Mouse (Mus musculus): ENCODE measurements around the gene Umodl1. TPM values are rescaled to one million over a fixed set of nuclear protein-coding genes. Genes with fewer than 3 reads are reported as not detected.

The Umodl1 gene
- 1.1 and 1.2 TPM in 2 replicates for total RNA-seq (2021)
- long read RNA-seq = 0 reads

DNA sequence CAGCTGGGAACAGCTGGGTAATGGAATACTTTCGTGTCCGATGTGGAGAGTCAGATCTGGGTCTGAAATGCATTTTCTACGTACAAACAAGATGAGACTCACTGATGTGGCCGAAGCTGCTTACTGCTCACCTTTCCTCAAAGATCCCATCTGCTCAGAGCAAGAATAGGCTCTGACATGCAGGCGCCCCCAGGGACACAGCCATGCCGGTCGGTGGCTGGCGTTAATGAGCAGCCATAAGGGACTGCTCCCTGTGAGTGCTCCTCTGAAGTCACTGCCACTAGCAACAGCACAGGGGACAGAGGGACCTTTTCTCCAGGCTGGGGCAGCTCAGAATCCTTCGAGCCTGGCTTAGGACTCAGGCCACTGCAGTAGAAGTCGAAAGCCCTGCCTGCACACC, at the start of gene Umodl1:
TSS of gene Umodl1 (plus strand) at position 301 of the 400 bp plus-strand sequence.
- no peak for DNase-seq

DNA sequence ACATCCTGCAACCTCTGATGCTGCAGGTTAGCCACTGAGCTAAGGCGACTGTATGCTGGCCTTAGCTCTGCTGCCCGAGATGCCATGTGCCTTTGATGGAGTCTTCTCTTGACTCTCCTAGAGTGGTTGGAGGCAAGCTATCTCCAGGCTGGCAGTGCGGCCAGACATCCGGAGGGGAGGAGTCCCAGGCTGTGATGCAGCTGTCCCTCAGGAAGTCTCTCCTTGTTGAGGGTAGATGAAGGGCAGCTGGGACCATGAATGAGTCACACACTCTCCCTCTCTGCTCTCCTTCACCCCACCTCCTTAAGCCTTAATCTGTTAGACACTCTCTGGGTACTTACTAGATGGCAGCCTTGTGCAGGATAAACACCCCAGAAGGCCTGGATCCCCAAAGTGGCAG, 46.9 kb upstream of the Umodl1 start:
- DNase-seq = no peak

DNA sequence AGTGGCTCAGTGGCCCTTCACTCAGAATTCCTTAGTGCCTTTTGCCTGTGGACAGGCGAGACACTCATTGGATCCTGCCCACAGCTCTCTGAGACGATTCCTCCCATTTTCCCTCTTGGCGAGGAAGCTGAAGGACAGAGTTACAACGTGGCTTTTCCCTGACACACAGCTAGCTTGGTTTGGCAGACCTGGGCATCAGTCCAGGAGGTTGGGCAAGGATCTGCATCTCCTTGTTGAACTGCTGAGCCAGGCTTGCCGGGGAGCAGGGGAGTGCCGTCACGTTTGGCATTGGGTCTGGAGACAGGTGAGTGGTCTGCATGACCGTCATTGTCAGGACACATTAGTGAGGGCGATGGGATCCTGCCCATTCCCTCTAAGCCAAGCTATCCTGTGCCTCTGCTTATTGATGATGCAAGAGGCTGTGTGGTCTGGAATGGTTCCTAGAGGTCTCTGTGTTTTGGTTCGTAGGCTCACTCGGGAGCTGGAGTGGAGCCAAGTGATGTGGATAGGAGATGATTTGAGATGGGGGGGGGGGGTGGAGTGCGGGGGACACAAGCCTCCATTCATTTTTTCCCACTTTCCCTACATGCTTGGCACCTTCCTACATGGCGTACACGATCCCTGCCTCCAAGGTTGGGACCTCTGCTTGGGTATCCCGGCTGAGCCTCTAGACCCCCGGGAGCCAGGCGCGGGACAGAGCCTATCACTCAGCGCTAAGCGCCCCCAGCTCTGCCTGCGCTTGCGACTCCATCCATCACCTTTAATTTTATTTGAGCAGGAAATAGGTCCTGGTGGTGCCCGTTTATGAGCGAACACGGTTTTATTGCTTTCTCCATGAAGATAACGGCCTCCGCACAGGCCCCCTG, 43.3 kb upstream of the Umodl1 start:
- DNase-seq = peak; percentile 66

DNA sequence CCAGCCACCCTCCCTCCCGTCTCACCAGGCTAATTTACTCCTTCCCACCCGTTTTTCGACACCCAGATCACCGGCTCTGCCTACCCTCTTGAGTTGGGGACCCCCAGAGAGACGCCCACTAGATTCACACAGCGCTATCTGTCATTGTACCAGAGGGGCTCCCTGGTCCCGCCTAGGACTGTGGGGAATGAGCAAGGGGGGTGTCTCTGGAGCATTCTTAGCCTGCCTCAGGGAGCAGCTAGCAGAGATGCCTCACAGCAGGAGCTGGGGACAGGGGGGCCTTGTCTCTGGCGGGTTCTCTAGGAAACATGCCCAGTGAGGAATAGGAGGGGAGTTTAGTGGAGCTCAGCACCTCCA, 42.7 kb upstream of the Umodl1 start:
- DNase-seq = no peak

DNA sequence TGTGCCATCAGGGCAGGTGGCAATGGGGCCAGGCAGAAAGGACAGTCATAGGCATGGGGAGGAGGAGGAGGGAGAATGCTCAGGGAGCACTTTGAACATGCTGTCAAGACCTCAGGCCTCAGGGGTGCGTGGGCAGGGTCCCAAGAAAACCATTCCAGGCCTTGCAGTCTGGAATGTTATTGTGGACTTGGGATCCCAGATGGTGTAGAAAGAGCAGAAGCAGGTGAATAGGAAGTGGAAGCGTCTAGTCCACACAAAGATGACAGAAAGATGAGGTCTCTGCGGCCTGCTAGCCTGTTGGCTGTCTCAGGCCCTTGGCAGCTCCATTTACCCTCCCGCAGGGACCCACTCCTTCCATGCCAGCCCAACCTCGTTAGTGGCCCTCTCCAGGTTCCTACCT, 41.9 kb upstream of the Umodl1 start:
- DNase-seq = no peak

DNA sequence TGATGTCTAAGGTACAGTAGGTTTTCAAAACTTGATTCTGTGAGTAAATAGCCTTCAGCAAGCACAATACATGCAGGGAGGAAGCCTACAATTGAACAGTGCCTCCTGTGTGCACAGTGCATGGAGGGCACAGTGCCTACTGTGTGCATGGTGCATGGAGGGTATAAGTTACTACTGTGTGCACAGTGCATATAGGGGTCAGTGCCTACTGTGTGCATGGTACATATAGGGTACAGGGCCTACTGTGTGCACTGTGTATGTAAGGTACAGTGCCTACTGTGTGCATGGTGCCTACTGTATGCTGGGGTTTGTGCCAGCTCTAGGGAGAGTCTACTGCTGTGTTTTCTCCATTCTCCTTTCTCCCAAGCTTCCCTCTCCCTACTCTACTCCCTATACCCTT, 40.2 kb upstream of the Umodl1 start:
- no peak for DNase-seq

DNA sequence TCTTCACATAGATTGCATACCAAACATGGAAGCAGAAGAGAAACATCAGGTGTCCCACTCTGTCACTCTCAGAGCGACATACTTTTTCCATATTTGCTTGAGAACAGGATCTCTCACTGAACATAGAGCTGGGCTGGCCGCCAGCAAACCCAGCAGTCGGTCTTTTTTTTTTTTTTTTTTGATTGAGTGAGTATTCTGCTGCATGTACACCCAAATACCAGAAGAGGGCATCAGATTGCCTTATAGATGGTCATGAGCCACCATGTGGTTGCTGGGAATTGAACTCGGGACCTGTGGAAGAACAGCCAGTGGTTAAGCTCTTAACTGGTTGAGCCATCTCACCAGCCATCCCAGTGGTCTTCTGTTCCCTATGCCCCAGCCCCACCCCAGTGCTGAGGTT, 30.9 kb upstream of the Umodl1 start:
- no peak for DNase-seq

DNA sequence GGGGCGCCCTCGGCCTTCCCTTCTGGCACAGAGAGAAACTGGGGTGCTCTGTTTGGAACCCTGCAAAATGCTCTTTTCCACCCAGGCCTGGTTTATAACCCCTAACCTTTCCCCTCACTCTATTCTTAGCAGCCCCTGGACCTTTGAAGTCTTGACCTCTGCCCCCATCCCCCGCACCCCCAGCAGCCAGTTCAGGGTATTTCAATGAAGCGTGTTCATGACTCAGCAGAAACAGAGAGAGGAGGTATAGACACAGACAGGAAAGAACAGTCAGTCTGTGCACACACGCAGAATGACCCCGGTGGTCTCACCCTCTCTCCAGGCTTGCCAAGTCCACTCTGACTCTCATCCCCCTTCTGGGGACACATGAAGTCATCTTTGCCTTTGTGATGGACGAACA, 23.6 kb upstream of the Umodl1 start:
- no peak for DNase-seq

DNA sequence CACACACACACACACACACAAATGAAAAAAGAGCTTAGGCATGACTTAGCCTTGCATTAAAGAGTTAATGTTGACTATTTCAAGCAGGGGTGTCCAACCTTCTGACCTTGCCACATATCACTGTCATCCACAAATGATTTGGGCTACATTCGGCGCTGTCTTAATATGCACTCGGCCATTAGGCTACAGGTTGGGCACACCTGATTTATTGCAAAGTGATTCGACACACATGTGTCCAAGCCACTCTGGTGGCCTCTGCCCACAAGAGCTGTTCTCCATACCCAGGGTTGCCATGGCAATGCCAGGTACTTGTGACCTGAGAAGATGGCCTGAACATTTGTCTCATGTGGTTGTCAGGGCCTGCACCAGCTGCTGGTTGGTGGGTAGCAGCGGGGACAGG, 21.6 kb upstream of the Umodl1 start:
- DNase-seq = no peak

DNA sequence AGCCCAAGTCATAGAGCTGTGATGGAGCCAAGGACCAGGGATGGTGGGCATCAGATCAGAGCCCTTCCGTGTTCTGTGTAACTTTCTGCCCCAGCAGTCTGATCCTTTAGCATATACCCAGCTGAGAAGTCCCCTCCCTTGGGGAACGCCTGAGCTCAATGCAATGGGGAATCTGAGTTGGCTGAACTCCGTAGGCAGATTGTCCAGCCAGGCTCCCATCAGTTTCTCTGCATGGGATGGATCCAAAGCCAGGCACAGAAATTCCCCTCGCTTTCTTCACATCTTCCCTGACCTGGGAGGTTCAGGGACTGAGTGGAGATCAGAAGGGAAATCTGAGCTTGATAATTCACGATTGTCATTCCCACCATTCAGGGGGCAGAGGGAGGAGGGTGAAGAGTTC, 19.1 kb upstream of the Umodl1 start:
- DNase-seq = no peak

DNA sequence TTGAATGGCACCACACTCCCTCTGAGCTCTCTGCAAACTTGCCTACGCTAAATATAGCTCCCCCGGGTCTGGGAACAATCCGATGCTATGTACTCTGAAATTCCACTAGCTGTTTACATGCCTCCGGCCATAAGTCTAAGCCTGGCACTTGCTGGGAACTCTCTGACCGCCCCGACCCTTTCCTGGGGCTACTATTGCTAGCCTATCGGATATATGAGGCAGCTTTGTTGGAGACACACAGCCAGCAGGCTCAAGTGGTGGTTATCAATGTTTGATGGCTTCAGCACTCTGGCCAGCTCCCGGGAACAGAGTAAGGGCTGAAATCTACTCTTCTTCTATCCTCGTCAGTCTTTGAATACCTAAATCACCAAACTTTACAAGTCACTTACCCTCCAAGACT, 15.9 kb upstream of the Umodl1 start:
- peak; percentile 12 for DNase-seq

DNA sequence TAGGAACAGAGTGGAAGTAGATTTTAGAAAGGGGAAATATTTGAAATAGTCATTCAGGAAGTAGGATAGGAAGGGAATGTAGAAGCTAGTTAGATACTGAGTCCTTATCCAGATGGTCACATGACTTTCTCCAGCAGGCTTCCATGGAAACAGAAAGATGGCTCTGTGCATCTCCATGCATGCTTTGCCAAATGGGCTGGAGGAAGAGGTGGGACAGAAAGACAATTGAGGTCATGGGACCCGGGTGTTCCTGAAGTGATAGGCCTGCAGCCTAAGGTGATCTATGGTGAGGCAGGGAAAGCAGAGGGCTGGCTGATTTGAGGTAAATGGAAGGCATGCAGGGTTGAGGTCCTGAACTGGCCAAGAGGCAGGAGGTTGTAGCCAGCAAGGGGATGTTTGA, 6.1 kb upstream of the Umodl1 start:
- no peak for DNase-seq

DNA sequence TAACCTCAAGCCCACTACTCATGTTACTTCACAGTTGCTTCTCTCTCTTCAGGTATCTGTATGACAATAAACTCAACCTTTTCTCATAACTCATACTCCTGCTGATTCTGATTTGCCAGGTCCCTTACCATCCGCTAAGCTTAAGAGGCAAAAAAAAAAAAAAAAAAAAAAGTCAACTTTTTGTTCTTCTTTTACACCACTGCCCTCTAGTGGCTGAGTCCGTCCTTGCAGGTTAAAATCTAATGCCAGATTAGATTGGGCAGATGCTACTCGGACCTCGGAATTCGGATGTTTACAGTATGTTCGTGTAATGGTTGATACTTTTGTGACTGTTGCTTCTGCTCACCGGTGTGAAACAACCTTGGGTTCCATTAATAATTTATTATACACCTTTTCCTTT, 3.7 kb upstream of the Umodl1 start:
- peak; percentile 63 for DNase-seq

DNA sequence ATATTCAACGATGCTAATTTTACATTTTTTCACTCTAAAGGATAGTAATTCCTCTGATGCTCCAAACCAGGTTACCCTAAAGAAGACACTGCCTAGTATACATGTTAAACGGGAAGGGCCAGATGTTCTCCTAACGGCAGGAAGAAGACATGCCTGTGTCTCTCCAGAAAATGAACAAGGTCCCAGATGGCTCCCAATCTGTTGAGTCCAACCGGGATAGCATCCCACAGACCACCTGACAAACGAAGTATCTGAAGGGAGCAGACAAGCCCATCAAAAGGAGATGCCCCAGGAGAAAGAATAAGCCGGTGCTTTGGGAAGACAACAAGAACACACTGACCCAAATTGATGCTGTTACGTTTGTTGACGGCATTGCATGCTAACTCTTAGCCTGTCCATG, 2.8 kb upstream of the Umodl1 start:
- no peak for DNase-seq

DNA sequence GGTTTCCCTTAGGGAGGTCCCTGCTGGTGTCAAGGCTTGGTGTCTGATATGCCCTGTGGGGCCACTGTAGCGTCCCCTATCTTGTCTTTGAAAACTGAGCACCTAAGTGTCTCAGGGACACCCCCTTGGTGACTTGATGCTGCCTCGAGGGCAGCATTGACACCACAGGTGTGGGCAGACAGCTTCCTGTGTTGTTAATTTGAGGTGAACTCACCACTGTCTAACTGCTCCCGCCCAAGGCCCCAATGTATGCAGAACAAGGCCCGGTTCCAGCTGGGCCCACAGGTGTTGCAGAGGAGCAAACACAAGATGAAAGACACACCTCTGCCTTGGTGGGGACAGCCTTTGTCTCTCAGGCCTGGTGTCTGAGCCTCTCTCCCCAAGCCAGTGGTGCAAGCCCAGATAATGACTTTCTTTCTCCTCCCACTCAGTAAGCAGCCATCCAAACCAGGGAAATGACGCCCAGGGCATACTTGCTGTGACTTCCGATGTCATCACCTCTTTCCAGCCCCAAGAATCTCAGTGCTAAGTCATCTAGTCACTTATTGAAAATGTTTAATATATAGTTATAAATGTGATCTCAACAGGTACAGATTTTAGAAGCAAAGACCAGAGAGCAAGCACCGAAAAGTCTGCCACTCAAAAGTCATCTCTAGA, 7.6 kb downstream of the Umodl1 start:
- DNase-seq = no peak

DNA sequence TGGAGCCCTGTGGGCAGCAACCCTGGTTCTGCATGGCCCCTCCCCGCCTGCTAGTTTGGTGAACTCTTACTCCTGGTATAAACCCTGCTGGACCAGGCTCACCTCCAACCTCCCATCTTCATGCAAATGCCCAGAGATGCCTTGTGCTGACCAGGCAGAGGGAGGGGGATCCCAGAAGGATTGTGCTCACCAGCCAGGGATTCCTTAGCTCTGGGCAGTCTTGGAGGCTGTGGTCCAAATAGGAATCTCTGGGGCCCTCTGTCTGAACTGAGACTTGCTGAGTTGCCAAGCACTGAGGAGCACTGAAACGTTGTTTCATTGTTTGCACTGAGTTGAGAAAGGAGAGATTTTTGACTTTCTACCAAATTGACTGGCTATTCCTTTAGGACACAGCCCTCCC, 8.4 kb downstream of the Umodl1 start:
- DNase-seq = no peak

DNA sequence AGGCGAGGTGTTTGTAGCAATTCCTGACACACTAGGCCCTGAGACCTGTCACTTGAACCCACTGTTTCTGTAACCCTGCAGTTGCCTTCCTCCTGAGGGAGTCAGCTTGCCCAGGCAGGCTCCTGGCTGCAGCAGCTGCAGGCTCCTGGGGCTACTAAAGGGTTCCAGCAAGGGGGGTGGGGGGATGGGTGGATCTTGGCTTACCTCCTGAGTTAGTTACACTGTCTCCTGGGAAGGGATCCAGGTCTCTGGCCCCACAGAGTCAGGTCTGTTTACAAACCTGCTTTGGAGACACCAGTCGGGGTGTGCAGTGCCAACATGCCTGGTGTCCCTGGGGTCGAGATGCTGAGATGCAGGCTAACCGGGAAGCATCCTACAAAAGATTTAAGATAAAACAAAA, 15.5 kb downstream of the Umodl1 start:
- no peak for DNase-seq

DNA sequence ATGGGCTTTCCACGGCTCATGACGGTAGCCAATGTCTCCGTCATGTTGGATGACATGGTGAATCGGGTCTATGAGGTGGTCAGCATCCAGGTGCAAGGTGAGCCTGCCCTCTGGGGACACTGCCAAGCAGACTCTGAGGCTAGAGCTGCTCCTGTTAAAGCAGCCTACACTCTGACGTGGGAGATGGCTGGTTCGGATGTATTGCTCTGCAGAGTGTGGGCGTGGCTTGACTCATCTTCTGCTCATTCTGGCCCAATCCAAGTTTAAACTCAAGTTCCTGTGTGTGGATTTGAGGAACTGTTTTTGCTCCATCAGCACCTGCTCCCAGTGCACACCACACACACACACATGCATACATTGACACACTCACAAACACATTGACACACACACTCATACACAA, 17.4 kb downstream of the Umodl1 start:
- DNase-seq = no peak

DNA sequence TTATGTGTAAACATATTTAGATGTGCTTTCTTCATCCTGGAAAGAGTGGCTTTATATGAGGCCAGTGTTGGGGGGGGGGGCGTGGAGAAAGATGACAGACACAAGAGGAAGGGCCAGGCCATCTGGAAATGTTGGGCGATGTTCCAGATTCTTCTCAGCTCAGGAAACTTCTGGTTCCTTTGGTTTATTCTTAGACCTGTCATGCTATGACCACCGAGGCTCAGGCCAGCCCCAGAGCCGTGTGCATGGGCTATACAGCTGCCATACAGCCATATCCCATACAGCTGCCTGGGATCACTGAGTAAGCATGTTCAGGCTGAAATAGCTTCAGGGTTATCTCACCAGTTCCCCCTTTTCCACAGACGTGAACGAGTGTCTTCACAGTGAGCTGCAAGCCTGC, 18.9 kb downstream of the Umodl1 start:
- DNase-seq = no peak

DNA sequence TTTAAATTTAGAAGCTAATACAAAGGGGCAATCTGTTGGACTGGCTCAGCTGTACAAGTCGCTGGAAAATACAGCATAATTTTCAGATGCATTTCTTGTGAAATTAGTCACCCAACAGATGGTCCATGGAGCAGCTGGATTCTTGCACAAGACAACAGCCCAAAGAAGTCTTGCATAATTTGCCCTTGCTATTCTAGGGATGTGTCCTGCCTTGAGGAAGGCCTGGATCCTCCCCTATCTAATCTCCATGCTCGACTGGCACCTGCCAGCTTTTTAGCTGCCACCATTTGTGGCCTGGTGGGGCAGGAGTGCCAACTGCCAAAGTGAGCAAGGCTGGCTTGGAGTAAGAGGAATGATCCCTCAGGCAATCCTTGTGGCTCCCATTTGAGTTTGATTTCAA, 22.9 kb downstream of the Umodl1 start:
- DNase-seq = no peak

DNA sequence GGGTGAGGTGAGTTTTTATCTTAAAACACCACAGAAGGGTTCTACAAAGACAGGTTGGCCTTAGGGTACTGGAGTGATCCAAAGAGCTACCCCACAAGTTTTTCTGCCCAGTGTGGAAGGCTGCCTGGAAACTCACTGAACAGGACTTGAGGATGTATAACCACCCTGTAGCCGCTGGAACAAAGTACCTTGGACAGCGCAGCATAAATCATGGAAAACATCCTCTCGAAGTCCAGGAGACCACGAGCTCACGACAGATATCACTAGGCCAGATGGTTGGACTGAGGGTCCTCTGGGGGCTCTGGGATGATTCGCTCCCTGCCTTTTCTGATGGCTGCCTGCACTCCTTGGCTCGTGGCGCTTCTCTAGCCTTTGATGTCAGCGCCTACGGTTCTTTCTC, 24.1 kb downstream of the Umodl1 start:
- no peak for DNase-seq

DNA sequence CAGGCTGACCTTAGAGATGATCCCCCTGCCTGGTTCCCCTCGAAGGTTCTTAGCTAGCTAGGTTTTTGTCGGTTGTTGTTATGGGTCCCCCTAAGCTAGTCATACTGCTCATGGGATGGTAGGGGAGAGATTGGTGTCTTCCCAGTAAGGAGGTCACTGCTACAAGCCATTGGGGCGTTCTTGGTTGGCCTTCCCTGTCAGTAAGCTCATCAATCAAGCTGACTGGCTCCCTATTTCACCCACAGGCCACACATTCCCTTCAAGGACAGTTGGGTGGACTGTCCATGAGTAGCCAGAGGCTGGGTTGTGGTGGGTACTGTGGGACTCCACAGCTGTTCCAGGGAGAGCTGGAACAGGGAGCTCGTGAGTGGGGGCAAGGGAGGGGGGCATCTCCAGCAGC, 29.1 kb downstream of the Umodl1 start:
- DNase-seq = no peak

DNA sequence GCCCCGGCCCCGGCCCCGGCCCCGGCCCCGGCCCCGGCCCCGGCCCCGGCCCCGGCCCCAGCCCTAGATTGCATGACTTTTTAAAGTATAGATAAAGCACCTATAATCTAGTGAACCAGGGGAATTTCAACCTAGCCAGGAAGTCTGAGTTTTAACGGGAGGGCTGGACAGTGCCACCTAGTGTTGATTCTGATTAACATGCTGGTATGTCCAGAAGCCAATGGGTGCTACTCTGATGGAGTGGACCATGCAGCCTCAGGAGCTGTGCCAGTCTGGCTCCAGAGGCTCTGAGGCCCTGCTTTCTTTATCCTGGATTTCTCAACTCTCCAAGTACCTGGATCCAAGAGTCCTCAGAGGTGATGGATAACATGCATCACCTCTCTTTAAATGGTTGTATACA, 35.8 kb downstream of the Umodl1 start:
- no peak for DNase-seq

DNA sequence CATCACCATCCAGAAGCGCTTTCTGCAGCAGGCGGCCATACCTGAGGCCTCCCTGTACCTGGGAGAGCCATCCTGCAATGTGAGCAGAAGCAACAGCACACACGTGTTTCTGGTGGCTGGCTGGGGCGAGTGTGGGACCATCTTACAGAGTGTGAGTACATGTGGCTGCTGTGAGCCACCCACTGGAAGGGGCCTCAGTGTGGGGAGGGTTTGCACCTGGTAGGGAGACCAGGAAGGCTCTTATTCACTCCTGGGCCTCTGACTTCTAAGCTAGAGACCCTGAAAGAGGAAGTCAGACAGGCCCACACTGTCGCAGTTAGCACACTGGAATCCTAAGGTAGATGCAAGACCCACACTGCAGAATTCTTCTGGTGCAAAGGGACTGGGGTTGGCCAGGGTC, 41.9 kb downstream of the Umodl1 start:
- DNase-seq = no peak
